Mouse (Mus musculus) CD4-positive naive resting alpha-beta T cell, adult 76 days (primary cell): ENCODE data around the gene Lim2. TPM values are rescaled to one million over a fixed set of nuclear protein-coding genes. Genes with fewer than 3 reads are reported as not detected.

ENCODE experiments used
- total RNA-seq: library from RNA; stranded (reverse); gene quantifications from one replicate; pipeline ENCODE4 v1.2.4, GENCODE M21; 2023

Lim2 gene
- not detected for total RNA-seq

DNA sequence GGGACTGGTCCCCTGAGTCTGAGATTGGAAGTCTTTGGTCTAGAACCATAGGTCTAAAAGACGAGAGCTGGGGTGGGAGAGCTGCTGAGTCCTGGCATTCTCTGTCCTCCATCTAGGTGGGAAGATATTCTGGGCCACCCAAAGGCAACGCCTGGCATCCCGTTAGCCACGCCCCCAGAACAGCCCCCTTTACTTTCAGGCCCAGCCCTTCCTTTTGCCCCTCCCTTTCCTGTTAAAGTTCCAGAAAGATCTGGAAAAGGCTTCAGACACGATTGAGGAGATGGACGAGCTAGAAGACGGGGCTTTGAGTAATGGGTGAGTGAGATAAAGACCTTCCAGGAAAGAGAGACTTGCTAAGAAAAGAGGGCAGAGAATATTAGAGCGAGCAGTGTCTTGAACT, at the start of gene Lim2:
TSS of gene Lim2 (plus strand) at position 265 of the 400 bp plus-strand sequence.

GRCm38 (mm10) chr7:43408131-43408553, 19.3 kb upstream of the Lim2 start, which contains the start of gene Siglecg:
Gene Siglecg (plus strand): TSS chr7:43408204.

DNA sequence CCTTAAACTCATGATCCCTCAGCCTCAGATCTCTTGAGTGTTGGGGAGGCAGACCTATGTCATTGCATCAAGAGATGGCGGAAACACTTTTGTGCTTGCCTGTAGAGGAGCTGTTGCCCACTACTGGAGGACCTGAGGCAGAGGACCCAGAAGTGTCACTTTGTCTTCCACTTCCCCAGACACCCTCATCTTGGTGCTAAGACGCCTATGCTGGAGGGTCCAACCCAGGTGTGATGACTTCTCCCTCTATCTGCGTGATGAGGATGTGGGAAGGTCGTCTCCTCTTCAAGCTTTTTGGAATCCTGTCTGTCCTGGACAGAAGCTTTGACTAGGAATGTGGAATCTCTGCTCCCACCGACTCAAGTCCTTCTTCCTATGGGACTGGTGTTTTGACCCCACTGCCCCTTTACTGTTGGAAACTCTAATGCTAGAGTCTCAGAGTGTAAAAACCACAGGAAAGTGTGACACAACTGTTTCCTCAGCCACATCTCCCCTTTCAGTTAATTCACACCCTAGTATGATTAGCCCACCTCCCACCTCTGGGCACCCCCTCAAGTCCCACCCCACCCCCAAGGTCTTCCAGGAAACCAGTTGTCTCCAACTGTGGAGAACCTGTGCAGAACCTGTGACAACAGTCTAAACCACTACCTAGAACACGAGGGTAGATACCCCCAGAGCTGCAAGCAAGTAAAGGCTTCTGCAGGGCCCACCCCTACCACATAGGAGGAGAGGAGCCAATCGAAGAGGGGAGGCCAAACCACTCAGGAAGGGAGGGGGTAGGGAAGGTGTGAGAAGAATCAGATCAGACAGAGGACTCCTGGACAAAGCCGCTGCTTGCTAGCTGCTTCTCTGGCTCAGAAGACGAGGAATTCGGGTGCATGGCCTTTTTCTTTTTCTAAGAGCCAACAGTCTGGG, 9.1 kb downstream of the Lim2 start, which contains the start of gene Nkg7:
TSS of gene Nkg7 (plus strand) at position 733 of the 915 bp plus-strand sequence.

DNA sequence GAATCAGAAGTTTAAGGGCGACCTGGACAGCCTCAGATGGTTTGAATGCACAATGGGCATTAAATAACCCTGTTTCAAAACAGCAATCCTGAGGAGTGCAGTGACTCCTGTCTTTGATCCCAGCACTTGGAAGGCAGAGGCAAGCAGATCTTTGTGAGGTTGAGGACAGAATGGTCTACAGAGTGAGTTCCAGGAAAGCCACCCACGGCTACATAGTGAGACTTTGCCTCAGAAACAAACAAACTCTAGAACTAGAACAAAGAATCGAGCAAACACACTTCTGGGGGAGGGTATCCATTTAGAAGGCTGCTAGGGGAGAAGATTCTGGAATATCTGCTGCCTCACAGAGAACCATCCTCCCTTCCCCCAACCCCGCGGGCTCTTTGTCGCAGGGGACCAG, 13.0 kb downstream of the Lim2 start, which contains the start of gene Cldnd2:
TSS of gene Cldnd2 (plus strand) at position 301 of the 400 bp plus-strand sequence.

GRCm38 (mm10) chr7:43443917-43444293, 16.4 kb downstream of the Lim2 start, which contains the start of the genes Etfb and Gm45233:
Gene Etfb (plus strand): TSS chr7:43444083.
Gene Gm45233 (plus strand): TSS chr7:43444128.

DNA sequence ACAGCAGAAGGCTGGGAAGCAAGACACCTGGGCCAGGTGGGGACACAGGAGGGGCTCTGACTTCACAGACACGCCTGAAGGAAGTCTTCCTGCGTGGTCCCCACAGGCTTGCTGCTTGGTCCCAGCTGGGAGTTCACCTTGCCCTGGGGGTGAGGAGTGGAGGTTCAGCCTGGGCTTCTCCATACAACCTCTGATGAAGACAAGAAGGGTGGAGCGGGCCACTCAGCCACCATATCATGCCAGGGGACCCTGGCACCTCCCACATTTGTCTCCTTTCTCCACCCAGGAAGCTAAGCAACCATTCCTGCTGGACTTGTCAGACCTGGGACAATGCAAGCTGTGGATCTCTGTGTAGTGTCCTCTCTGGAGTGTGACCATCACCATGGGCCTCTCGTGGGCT, 35.4 kb downstream of the Lim2 start, which contains the start of gene Vsig10l:
TSS of gene Vsig10l (plus strand) at position 301 of the 400 bp plus-strand sequence.

Other genes starting within 250 kb of the Lim2 start
- 27.3 TPM for gene Zfp715, start 114.4 kb upstream of the Lim2 start, total RNA-seq
- 0.73 TPM for gene Siglecf, start 76.3 kb upstream of the Lim2 start, total RNA-seq
- gene Siglecg, start 19.5 kb upstream of the Lim2 start, total RNA-seq: 26.6 TPM
- gene Nkg7, start 9.4 kb downstream of the Lim2 start, total RNA-seq: 14.9 TPM
- gene Cldnd2, start 13.1 kb downstream of the Lim2 start, total RNA-seq: not detected
- gene Etfb, start 16.4 kb downstream of the Lim2 start, total RNA-seq: 29.9 TPM
- not detected for gene Gm45233, start 16.5 kb downstream of the Lim2 start, total RNA-seq
- gene Vsig10l, start 35.5 kb downstream of the Lim2 start, total RNA-seq: 1.3 TPM
- gene Iglon5, start 62.4 kb downstream of the Lim2 start, total RNA-seq: not detected
- gene 4931406B18Rik, start 78.3 kb downstream of the Lim2 start, total RNA-seq: not detected
- 1.7 TPM for gene Cd33, start 116.8 kb downstream of the Lim2 start, total RNA-seq
- 4.1 TPM for gene Zfp658, start 134.6 kb downstream of the Lim2 start, total RNA-seq
- 12.8 TPM for gene Zfp719, start 151.9 kb downstream of the Lim2 start, total RNA-seq
- not detected for gene Zfp819, start 179.5 kb downstream of the Lim2 start, total RNA-seq
- gene Ceacam18, start 207.0 kb downstream of the Lim2 start, total RNA-seq: not detected
- gene Siglece, start 232.5 kb downstream of the Lim2 start, total RNA-seq: 4.0 TPM
- 6.6 TPM for gene Ctu1, start 244.3 kb downstream of the Lim2 start, total RNA-seq